Mouse (Mus musculus) stomach, postnatal 0 days (tissue): ENCODE measurements around the gene Slc6a4. TPM values are rescaled to one million over a fixed set of nuclear protein-coding genes. Genes with fewer than 3 reads are reported as not detected.

Experiments used
- ATAC-seq: fragments of 200-750 bp; cut with Nextera tagmentation; 2 replicates; pipeline ENCODE4 v1.8.0; 2017; ENCODE audit not compliant: low FRiP score, low TSS enrichment
- DNase-seq: peaks from one replicate; pipeline ENCODE4 v3.0.0-alpha.2; 2016; ENCODE audit warnings: low spot score
- H3K27ac ChIP-seq: fragments of 300-500 bp; sonication (generic); replicated peaks from 2 replicates; pipeline ENCODE4 v1.5.1; 2014; ENCODE audit warnings: mild to moderate bottlenecking, control low read depth
- H3K27me3 ChIP-seq: fragments of 300-500 bp; sonication (generic); 2 replicates; pipeline ENCODE4 v1.6.1; 2014; ENCODE audit warnings: low read length; ENCODE audit not compliant: control insufficient read depth, insufficient read depth
- H3K36me3 ChIP-seq: fragments of 300-500 bp; sonication (generic); 2 replicates; pipeline ENCODE4 v1.6.1; 2014; ENCODE audit warnings: low read length, mixed read lengths; ENCODE audit not compliant: control insufficient read depth, insufficient read depth
- H3K4me1 ChIP-seq: fragments of 300-500 bp; sonication (generic); replicated peaks from 2 replicates; pipeline ENCODE4 v1.6.1; 2014; ENCODE audit warnings: antibody characterized with exemption; ENCODE audit not compliant: control insufficient read depth, insufficient read depth
- H3K4me2 ChIP-seq: fragments of 300-500 bp; sonication (generic); replicated peaks from 2 replicates; pipeline ENCODE4 v1.6.1; 2014; ENCODE audit warnings: low read depth, mild to moderate bottlenecking, control low read depth, moderate library complexity
- H3K4me3 ChIP-seq: fragments of 300-500 bp; sonication (generic); 2 replicates; pipeline ENCODE4 v1.5.1; 2014; ENCODE audit warnings: low read depth, low read length, control low read depth
- H3K9ac ChIP-seq: fragments of 300-500 bp; sonication (generic); 2 replicates; pipeline ENCODE4 v1.6.1; 2014; ENCODE audit warnings: mild to moderate bottlenecking, low read length, control low read depth, mixed read lengths
- H3K9me3 ChIP-seq: fragments of 300-500 bp; sonication (generic); 2 replicates; pipeline ENCODE4 v1.6.1; 2016; ENCODE audit warnings: low read length; ENCODE audit not compliant: control insufficient read depth
- CTCF ChIP-seq: IDR thresholded peaks from 2 replicates; pipeline ENCODE4 v1.5.1; 2016; ENCODE audit warnings: antibody characterized with exemption, low read depth, mild to moderate bottlenecking, moderate library complexity
- EP300 ChIP-seq: optimal IDR thresholded peaks from 2 replicates; pipeline ENCODE3; 2016; ENCODE audit warnings: antibody characterized with exemption
- WGBS: fragments of 180-500 bp; shearing (Covaris S2); extraction: QIAGEN DNeasy Blood & Tissue Kit; methylation state at CpG from one replicate; pipeline ENCODE4 v1.1.7; 2014; 5-methylcytosine and 5-hydroxymethylcytosine counted together
- polyA plus RNA-seq: library from polyadenylated mRNA; unstranded; fragments of >200 nt; fragmentation: Nextera tagmentation; extraction: Ambion mirVana; gene quantifications from 2 replicates; pipeline ENCODE4 v1.2.1, GENCODE M21; 2015

Slc6a4 gene
- polyA plus RNA-seq, 1 experiment from 2014 or later, result 0.30 TPM

- H3K27ac ChIP-seq, result no peak overlapping the region
- H3K4me3 ChIP-seq, result no peak overlapping the region
- no peaks in the 10 kb centered on the region for H3K27me3 ChIP-seq
- H3K9me3 ChIP-seq, result no peaks in the 10 kb centered on the region
- no peaks in the 10 kb centered on the region for H3K36me3 ChIP-seq
- no peak overlapping the region for H3K9ac ChIP-seq
- WGBS, result 69% methylated on average over 3 of the region's 3 CpGs
- no peak for DNase-seq
- H3K4me2 ChIP-seq, result no peak overlapping the region
- TF ChIP-seq EP300, result no peak
- peak; percentile 55 for TF ChIP-seq CTCF
- no peak for ATAC-seq
- H3K4me1 ChIP-seq, result no peaks in the 10 kb centered on the region
Observed at GRCm38 (mm10) chr11:77026559-77026958, 28.2 kb downstream of the Slc6a4 start.

DNA sequence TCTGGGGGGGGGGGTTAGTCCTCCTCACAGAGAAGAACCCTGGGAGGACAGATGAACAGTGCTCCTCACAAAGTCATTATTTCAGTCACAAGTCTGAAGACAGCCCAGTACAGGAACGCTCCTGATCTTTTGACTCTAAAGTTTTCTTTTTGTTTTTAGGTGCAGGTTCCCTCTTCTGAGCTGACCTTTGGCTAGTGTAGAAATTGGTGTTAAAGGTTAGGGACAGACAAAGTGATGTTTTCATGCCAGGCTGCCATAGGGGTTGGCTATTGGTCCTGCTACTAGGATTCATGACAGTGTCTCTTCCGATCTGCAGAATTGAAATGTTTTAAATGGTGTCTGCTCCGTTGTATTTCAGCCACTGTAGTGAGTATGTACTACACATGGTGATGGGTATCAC lies 29.8 kb downstream of the Slc6a4 start:
- Histone ChIP-seq H3K4me3 (no peak overlapping the region), H3K27me3 (no peaks in the 10 kb centered on the region), H3K4me1 (no peaks in the 10 kb centered on the region), H3K27ac (no peak overlapping the region), H3K4me2 (no peak overlapping the region), H3K36me3 (no peaks in the 10 kb centered on the region), H3K9ac (no peak overlapping the region), H3K9me3 (no peaks in the 10 kb centered on the region)
- ATAC-seq, result no peak
- no peak for TF ChIP-seq CTCF
- no peak for TF ChIP-seq EP300
- no peak for DNase-seq
- WGBS, result 80% methylated on average over 3 of the region's 3 CpGs

- no peak for ATAC-seq
Observed at GRCm38 (mm10) chr11:77031151-77031934, 32.9 kb downstream of the Slc6a4 start.

DNA sequence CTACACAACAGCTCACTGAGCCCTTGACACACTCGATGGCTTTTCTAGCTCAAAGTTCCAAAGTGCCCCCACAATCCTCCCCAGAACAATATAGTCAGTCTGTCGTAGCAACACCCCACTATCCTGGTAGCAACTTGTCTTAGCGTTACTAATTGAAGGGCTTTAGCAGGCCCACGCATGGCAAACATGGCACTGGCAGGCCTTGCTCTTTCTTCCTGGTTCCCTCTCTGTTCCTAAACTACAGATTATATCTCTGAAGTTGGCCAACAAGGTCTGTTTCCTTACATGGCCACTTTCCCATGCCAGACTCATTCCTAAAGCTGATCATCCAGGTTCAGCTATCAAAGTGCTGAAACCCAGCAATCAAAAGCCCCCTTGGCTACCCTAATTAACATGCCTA lies 43.5 kb downstream of the Slc6a4 start:
- H3K36me3 ChIP-seq, result peaks cover 9% of the 10 kb centered on the region; the same call in 1 of the 2 replicates
- TF ChIP-seq CTCF, result no peak
- TF ChIP-seq EP300, result no peak
- 84% methylated on average over 4 of the region's 4 CpGs for WGBS
- H3K9me3 ChIP-seq, result no peaks in the 10 kb centered on the region
- no peak overlapping the region for H3K9ac ChIP-seq
- DNase-seq, result no peak
- no peak for ATAC-seq
- H3K4me2 ChIP-seq, result no peak overlapping the region
- no peaks in the 10 kb centered on the region for H3K27me3 ChIP-seq
- H3K4me3 ChIP-seq, result no peak overlapping the region
- H3K4me1 ChIP-seq, result no peaks in the 10 kb centered on the region
- H3K27ac ChIP-seq, result no peak overlapping the region

More at GRCm38 (mm10) chr11:77031151-77031934, 32.9 kb downstream of the Slc6a4 start:
- no peak for TF ChIP-seq CTCF
- TF ChIP-seq EP300, result no peak
- Histone ChIP-seq H3K9me3 (no peaks in the 10 kb centered on the region), H3K27me3 (no peaks in the 10 kb centered on the region), H3K27ac (no peak overlapping the region), H3K9ac (no peak overlapping the region), H3K4me1 (no peaks in the 10 kb centered on the region), H3K4me2 (no peak overlapping the region), H3K4me3 (no peak overlapping the region), H3K36me3 (no peaks in the 10 kb centered on the region)
- DNase-seq, result no peak
- 75% methylated on average over 14 of the region's 14 CpGs for WGBS

DNA sequence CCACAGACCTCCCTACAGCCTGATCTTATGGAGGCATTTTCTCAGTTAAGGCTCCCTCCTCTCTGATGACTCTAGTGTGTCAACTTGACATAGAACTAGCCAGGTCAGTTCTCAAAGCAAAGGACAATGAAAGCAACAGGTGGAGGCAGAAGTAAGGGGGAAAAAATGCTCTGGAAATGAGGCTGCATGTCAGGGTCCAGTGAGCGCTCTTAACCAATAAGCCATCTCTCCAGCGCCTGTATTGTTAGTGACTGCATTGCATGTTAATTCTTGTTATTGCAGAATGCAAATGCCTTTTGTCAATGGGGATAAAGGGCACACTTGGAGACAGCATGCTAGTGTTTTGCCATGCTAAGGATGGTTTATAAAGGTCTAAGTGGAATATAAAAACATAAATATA lies 44.4 kb downstream of the Slc6a4 start:
- no peak for TF ChIP-seq EP300
- TF ChIP-seq CTCF, result no peak
- H3K9me3 ChIP-seq, result no peaks in the 10 kb centered on the region
- H3K27me3 ChIP-seq, result no peaks in the 10 kb centered on the region
- DNase-seq, result no peak
- H3K4me3 ChIP-seq, result no peak overlapping the region
- H3K36me3 ChIP-seq, result peaks cover 9% of the 10 kb centered on the region; the same call in 1 of the 2 replicates
- H3K4me2 ChIP-seq, result no peak overlapping the region
- no peaks in the 10 kb centered on the region for H3K4me1 ChIP-seq
- no peak overlapping the region for H3K27ac ChIP-seq
- WGBS, result 79% methylated on average over 2 of the region's 2 CpGs
- ATAC-seq, result no peak
- no peak overlapping the region for H3K9ac ChIP-seq

DNA sequence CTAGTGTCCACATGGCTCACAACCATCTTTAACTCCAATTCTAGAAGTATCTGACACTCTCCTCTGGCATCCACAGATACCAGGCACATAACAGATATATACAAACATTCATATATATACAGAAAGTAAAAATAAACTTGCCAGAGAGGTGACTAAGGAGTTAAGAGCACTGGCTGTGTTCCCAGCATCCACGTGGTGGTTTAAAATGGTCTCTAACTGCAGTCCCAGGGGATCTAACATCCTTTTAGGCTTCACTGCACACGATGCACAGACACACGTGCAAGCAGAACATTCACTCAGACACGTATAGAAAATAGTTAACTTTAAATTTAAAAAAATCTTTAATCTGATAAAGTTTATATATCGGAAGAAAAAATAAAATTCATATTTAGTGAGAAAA lies 63.5 kb downstream of the Slc6a4 start:
- no peak for ATAC-seq

More for the DNA sequence above, 63.5 kb downstream of the Slc6a4 start:
- Histone ChIP-seq H3K27ac (no peak overlapping the region), H3K4me2 (no peak overlapping the region), H3K36me3 (no peaks in the 10 kb centered on the region), H3K27me3 (no peaks in the 10 kb centered on the region), H3K4me1 (no peaks in the 10 kb centered on the region), H3K9ac (no peak overlapping the region), H3K9me3 (no peaks in the 10 kb centered on the region), H3K4me3 (no peak overlapping the region)
- TF ChIP-seq CTCF (no peak), EP300 (no peak)
- DNase-seq, result no peak
- 46% methylated on average over 5 of the region's 5 CpGs for WGBS
